Mouse (Mus musculus) ovary, postnatal 14 days (tissue): ENCODE data around the gene Reg4.

ENCODE experiments used
- DNase-seq: peaks from one replicate; pipeline ENCODE4 v3.0.0; 2022; ENCODE audit warnings: low spot score

Reg4 gene

DNA sequence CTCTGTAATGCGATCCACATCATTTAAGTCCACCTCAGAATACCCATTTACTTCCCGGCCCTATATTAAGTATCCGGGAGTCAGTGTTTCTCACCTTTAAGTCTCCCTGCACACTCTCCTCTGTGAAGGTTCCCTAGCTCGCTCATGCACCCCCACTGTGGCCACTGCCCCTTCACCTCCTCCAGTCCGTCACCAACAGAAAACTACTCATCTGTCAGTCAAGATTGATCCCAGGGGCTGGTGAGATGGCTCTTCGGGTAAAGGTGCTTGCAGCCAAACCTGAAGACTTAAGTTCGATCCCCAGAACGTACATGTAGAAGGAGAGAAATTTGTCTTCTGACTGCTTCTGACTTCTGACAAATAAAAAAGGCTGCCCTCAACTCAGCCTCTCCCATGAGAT lies 60.5 kb downstream of the Reg4 start:
- DNase-seq = no peak

DNA sequence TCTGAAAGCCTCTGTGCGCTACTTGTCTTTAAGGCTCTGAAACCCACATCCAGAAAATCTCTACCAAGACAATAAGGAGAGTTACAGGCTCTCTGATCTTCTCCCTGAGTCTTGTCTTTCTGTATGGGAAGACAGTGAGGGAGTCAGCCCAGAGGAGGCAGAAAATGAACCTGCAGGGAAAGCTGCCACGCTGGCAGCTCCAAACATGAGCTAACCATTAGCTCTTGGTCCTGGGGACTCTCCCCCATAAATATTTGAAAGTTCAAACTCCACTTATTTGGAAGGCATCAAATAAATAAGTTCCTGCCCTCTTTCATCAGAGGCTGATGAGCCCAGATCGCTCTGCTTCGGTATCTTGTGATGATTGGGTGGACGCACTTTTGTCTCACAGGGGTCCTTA lies 61.2 kb downstream of the Reg4 start:
- no peak for DNase-seq
